Mouse (Mus musculus): ENCODE results near the gene Suclg1. TPM values are rescaled to one million over a fixed set of nuclear protein-coding genes. Genes with fewer than 3 reads are reported as not detected.
A peak's percentile ranks its signal among the peaks of the same experiment; 100 is the strongest.

Gene Suclg1
- polyA plus RNA-seq, 1 experiment from 2014 or later: 132 TPM

DNA sequence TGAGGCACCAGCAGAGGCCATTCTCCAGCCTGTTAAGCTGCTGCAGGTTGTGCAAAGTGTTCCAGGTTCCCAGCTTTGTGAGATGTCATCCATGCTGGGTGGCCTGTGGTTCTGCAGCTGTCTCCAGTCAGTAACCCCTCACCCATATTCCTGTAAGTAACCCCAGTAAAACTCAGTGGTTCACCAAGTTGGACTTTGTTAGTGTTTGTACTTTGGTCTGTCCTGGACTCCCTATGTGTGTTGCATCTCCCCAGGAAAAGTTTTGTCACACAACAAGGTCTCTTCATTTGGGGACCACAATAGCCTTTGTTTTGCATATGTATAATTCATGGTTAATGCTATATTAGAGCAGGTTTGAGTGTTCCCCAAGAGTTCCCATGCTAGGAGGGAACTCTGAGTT is 4.2 kb downstream of the Suclg1 start:
- Histone ChIP-seq H3K4me2 (no peak overlapping the region), H3K27me3 (no peaks in the 10 kb centered on the region), H3K4me1 (replicated peaks) (peaks cover 27% of the 10 kb centered on the region), H3K36me3 (no peaks in the 10 kb centered on the region), H3K9me3 (no peaks in the 10 kb centered on the region), H3K4me3 (no peak overlapping the region), H3K27ac (replicated peaks) (no peak overlapping the region), H3K9ac (no peak overlapping the region)
- no peak for ATAC-seq (ENCODE audit: low FRiP score, low read depth)

DNA sequence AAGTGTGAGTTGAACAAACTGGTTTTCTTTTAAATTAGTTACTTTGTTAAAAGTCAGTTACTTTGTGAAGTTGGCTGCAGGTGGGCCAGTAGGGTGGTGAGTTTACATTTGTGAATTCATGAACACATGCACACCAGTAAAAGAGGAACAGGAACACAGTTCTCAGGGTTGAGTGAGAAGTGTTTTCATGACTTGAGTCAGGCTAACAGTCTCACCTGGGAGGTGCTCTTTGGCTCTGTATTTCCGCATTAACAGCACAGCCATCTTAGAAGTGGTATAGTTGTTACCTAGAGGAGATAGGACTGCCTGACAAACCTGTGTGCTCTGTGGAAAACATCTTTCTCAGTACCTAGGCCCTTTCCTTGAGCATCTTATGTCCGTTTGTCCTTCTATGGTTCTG is 4.8 kb downstream of the Suclg1 start:
- 93% methylated on average over 2 of the region's 2 CpGs for WGBS
- H3K9me3 ChIP-seq: no peaks in the 10 kb centered on the region
- H3K36me3 ChIP-seq: no peaks in the 10 kb centered on the region
- no peak overlapping the region for H3K27ac ChIP-seq (replicated peaks)
- H3K27me3 ChIP-seq: no peaks in the 10 kb centered on the region
- no peak overlapping the region for H3K9ac ChIP-seq
- H3K4me3 ChIP-seq: no peak overlapping the region
- peaks cover 23% of the 10 kb centered on the region for H3K4me1 ChIP-seq (replicated peaks)
- H3K4me2 ChIP-seq: no peak overlapping the region
- ATAC-seq (ENCODE audit: low FRiP score, low read depth): no peak

- Histone ChIP-seq H3K27me3 (no peaks in the 10 kb centered on the region), H3K36me3 (0 out of 2 replicates have a peak, but pooled peaks cover under 1% of the 10 kb centered on the region), H3K27ac (replicated peaks) (no peak overlapping the region), H3K4me2 (no peak overlapping the region), H3K9me3 (no peaks in the 10 kb centered on the region), H3K4me1 (replicated peaks) (peaks cover 23% of the 10 kb centered on the region), H3K4me3 (no peak overlapping the region), H3K9ac (no peak overlapping the region)
- no peak for ATAC-seq (ENCODE audit: low FRiP score, low read depth)
- 87% methylated on average over 4 of the region's 4 CpGs for WGBS
Measured at GRCm38 (mm10) chr6:73253584-73253983, 5.4 kb downstream of the Suclg1 start.

GRCm38 (mm10) chr6:73254307-73255228 is 6.4 kb downstream of the Suclg1 start:
- H3K4me1 ChIP-seq (replicated peaks): peaks cover 19% of the 10 kb centered on the region
- no peak overlapping the region for H3K9ac ChIP-seq
- H3K36me3 ChIP-seq: peaks cover 11% of the 10 kb centered on the region; the same call in 1 of the 2 replicates
- H3K27ac ChIP-seq (replicated peaks): no peak overlapping the region
- no peaks in the 10 kb centered on the region for H3K27me3 ChIP-seq
- H3K9me3 ChIP-seq: no peaks in the 10 kb centered on the region
- H3K4me2 ChIP-seq: no peak overlapping the region
- WGBS: 84% methylated on average over 9 of the region's 9 CpGs
- no peak overlapping the region for H3K4me3 ChIP-seq
- no peak for ATAC-seq (ENCODE audit: low FRiP score, low read depth)

- WGBS: 93% methylated on average over 7 of the region's 7 CpGs
- no peak for ATAC-seq (ENCODE audit: low FRiP score, low read depth)
- H3K36me3 ChIP-seq: peaks cover 23% of the 10 kb centered on the region
Measured at GRCm38 (mm10) chr6:73257068-73257467, 8.9 kb downstream of the Suclg1 start.

GRCm38 (mm10) chr6:73260110-73260509 is 11.9 kb downstream of the Suclg1 start:
- Histone ChIP-seq H3K9ac (no peak overlapping the region), H3K27me3 (no peaks in the 10 kb centered on the region), H3K36me3 (peaks cover 37% of the 10 kb centered on the region), H3K4me2 (no peak overlapping the region), H3K27ac (replicated peaks) (no peak overlapping the region), H3K4me3 (no peak overlapping the region), H3K4me1 (replicated peaks) (no peaks in the 10 kb centered on the region), H3K9me3 (no peaks in the 10 kb centered on the region)
- no peak for ATAC-seq (ENCODE audit: low FRiP score, low read depth)
- 95% methylated on average over 6 of the region's 6 CpGs for WGBS

More at GRCm38 (mm10) chr6:73257068-73257467, 8.9 kb downstream of the Suclg1 start:
- peaks cover 8% of the 10 kb centered on the region for H3K4me1 ChIP-seq (replicated peaks)
- no peak overlapping the region for H3K4me3 ChIP-seq
- H3K4me2 ChIP-seq: no peak overlapping the region
- no peaks in the 10 kb centered on the region for H3K27me3 ChIP-seq
- no peak overlapping the region for H3K27ac ChIP-seq (replicated peaks)
- no peak overlapping the region for H3K9ac ChIP-seq
- no peaks in the 10 kb centered on the region for H3K9me3 ChIP-seq

DNA sequence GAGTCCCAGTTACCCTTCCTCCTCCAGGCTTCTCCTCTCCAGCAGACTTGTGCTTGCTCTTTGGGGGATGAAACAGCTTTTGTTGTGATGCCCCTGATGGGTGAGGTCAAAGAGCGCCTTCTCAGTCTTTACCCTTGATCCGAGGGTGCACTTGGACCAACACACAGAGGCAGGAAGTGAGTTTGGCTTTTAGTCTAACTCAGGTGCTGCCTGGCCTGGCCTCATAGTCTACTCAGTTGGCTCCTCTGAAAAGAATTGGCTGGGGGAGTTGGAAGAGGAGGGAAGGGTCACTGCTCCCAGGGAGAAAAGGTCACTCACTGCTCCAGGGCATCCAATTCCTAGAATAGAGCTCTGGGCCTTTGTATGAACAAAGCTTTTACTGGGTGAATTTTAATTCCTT is 16.6 kb downstream of the Suclg1 start:
- Histone ChIP-seq H3K27ac (replicated peaks) (no peak overlapping the region), H3K4me3 (no peak overlapping the region), H3K4me1 (replicated peaks) (no peaks in the 10 kb centered on the region), H3K9me3 (no peaks in the 10 kb centered on the region), H3K36me3 (peaks cover 58% of the 10 kb centered on the region), H3K27me3 (no peaks in the 10 kb centered on the region), H3K4me2 (no peak overlapping the region), H3K9ac (no peak overlapping the region)
- ATAC-seq (ENCODE audit: low FRiP score, low read depth): no peak
- WGBS: 34% methylated on average over 2 of the region's 2 CpGs

DNA sequence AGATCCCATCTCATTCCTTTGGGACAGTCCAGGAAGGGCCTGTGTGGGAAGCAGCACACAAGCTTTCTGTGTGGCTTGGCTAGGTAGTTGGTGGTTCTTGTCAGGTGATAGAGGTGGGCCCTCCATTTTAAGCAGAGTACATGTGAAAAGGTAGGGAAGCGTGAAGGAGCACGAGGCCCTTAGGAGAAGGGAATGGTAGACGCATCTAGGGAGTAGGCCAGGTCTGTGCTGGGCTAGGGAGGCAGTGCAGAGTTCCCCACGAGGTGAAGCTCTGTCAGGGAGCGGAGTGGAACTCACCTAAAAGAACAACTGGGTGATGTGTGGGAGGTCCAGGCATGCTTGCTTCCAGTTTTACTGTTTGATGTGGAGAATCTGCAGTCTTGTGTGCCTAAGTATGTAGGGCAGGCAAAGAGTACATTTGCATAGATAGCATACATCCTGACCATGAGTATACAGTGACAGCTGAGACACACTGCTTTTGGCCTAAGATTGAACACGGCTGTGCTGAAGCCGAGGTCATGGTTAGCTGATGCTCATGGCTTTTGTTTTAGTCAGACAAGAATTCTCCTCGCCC is 19.6 kb downstream of the Suclg1 start:
- Histone ChIP-seq H3K36me3 (peaks cover 71% of the 10 kb centered on the region), H3K4me1 (replicated peaks) (no peaks in the 10 kb centered on the region), H3K4me3 (no peak overlapping the region), H3K9me3 (no peaks in the 10 kb centered on the region), H3K4me2 (no peak overlapping the region), H3K9ac (no peak overlapping the region), H3K27me3 (no peaks in the 10 kb centered on the region), H3K27ac (replicated peaks) (no peak overlapping the region)
- no peak for ATAC-seq (ENCODE audit: low FRiP score, low read depth)
- 92% methylated on average over 8 of the region's 8 CpGs for WGBS

DNA sequence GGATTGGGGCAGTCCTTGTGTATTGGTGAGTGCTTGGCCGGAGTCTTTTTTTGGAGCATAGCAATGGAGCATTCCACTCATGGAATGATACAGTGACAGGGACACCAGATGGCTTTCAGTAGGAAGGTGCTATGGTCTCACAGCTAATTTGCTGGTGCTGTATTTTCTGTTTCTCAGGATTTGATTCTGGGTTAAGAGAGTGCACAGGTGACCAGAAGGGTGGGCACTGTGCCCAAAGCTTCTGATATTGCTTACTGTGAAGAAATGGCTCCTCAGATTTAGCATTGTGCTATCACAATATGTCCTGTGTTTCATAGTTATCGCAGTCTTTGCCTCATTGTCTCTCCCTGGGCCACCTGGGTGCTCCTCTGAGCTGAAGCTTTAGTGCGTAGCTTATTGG is 21.2 kb downstream of the Suclg1 start:
- no peak overlapping the region for H3K27ac ChIP-seq (replicated peaks)
- H3K27me3 ChIP-seq: no peaks in the 10 kb centered on the region
- peaks cover 74% of the 10 kb centered on the region for H3K36me3 ChIP-seq
- no peak overlapping the region for H3K4me3 ChIP-seq
- ATAC-seq (ENCODE audit: low FRiP score, low read depth): no peak
- 98% methylated on average over 3 of the region's 3 CpGs for WGBS
- no peak overlapping the region for H3K4me2 ChIP-seq
- H3K9ac ChIP-seq: no peak overlapping the region
- no peaks in the 10 kb centered on the region for H3K4me1 ChIP-seq (replicated peaks)
- H3K9me3 ChIP-seq: no peaks in the 10 kb centered on the region

- Histone ChIP-seq H3K27ac (replicated peaks) (no peak overlapping the region), H3K9ac (no peak overlapping the region), H3K4me3 (no peak overlapping the region), H3K4me1 (replicated peaks) (no peaks in the 10 kb centered on the region), H3K4me2 (no peak overlapping the region), H3K9me3 (no peaks in the 10 kb centered on the region), H3K36me3 (peaks cover 87% of the 10 kb centered on the region), H3K27me3 (no peaks in the 10 kb centered on the region)
- no peak for ATAC-seq (ENCODE audit: low FRiP score, low read depth)
- 90% methylated on average over 3 of the region's 3 CpGs for WGBS
Measured at GRCm38 (mm10) chr6:73271546-73272091, 23.4 kb downstream of the Suclg1 start.

- Histone ChIP-seq H3K9ac (no peak overlapping the region), H3K9me3 (no peaks in the 10 kb centered on the region), H3K27ac (replicated peaks) (no peak overlapping the region), H3K4me3 (no peak overlapping the region), H3K27me3 (no peaks in the 10 kb centered on the region), H3K4me2 (no peak overlapping the region), H3K4me1 (replicated peaks) (no peaks in the 10 kb centered on the region), H3K36me3 (peaks cover 76% of the 10 kb centered on the region)
- 97% methylated on average over 5 of the region's 5 CpGs for WGBS
- no peak for ATAC-seq (ENCODE audit: low FRiP score, low read depth)
Measured at GRCm38 (mm10) chr6:73275002-73275401, 26.8 kb downstream of the Suclg1 start.

GRCm38 (mm10) chr6:73279681-73280080 is 31.5 kb downstream of the Suclg1 start:
- 81% methylated on average over 8 of the region's 8 CpGs for WGBS

More at GRCm38 (mm10) chr6:73279681-73280080, 31.5 kb downstream of the Suclg1 start:
- no peak overlapping the region for H3K4me2 ChIP-seq
- H3K9me3 ChIP-seq: no peaks in the 10 kb centered on the region
- no peaks in the 10 kb centered on the region for H3K27me3 ChIP-seq
- H3K27ac ChIP-seq (replicated peaks): no peak overlapping the region
- no peaks in the 10 kb centered on the region for H3K4me1 ChIP-seq (replicated peaks)
- H3K36me3 ChIP-seq: peaks cover 32% of the 10 kb centered on the region
- H3K4me3 ChIP-seq: no peak overlapping the region
- no peak overlapping the region for H3K9ac ChIP-seq
- peak; percentile 36; the same call in 1 of the 2 replicates for ATAC-seq (ENCODE audit: low FRiP score, low read depth)

Data from hindbrain, embryonic 15.5 days (tissue).